Mouse (Mus musculus) intestine, postnatal 0 days (tissue): ENCODE results near the gene Ccdc58. TPM values are rescaled to one million over a fixed set of nuclear protein-coding genes. Genes with fewer than 3 reads are reported as not detected.
"Not testable (repeated sequence)": the region's sequence is repeated elsewhere in the genome, so short reads cannot be mapped to it uniquely, and the experiment has no call there.

Source experiments
- ATAC-seq: fragments of 200-750 bp; cut with Nextera tagmentation; 2 replicates; pipeline ENCODE4 v1.8.0; 2017; ENCODE audit warnings: mild to moderate bottlenecking, moderate TSS enrichment, moderate library complexity
- H3K27ac ChIP-seq: fragments of 300-500 bp; sonication (generic); 2 replicates; pipeline ENCODE4 v1.5.1; 2014; ENCODE audit warnings: mild to moderate bottlenecking, low read depth, low read length, moderate library complexity
- H3K27me3 ChIP-seq: fragments of 300-500 bp; sonication (generic); replicated peaks from 2 replicates; pipeline ENCODE4 v1.6.1; 2014; ENCODE audit warnings: low read length, mixed read lengths; ENCODE audit not compliant: control insufficient read depth, insufficient read depth
- H3K36me3 ChIP-seq: fragments of 300-500 bp; sonication (generic); 2 replicates; pipeline ENCODE4 v1.6.1; 2014; ENCODE audit warnings: mild to moderate bottlenecking, moderate library complexity; ENCODE audit not compliant: control insufficient read depth, insufficient read depth
- H3K4me1 ChIP-seq: fragments of 300-500 bp; sonication (generic); replicated peaks from 2 replicates; pipeline ENCODE4 v1.6.1; 2014; ENCODE audit warnings: antibody characterized with exemption, low read length, mixed read lengths; ENCODE audit not compliant: control insufficient read depth, insufficient read depth
- H3K4me2 ChIP-seq: fragments of 300-500 bp; sonication (generic); replicated peaks from 2 replicates; pipeline ENCODE4 v1.6.1; 2014; ENCODE audit warnings: low read depth, mild to moderate bottlenecking, moderate library complexity
- H3K4me3 ChIP-seq: fragments of 300-500 bp; sonication (generic); 2 replicates; pipeline ENCODE4 v1.5.1; 2014; ENCODE audit warnings: low read depth, low read length
- H3K9ac ChIP-seq: fragments of 300-500 bp; sonication (generic); 2 replicates; pipeline ENCODE4 v1.6.1; 2014; ENCODE audit warnings: mild to moderate bottlenecking, low read depth, low read length
- H3K9me3 ChIP-seq: fragments of 300-500 bp; sonication (generic); 2 replicates; pipeline ENCODE4 v1.6.1; 2016; ENCODE audit warnings: mixed run types; ENCODE audit not compliant: control insufficient read depth
- CTCF ChIP-seq: sonication (generic); IDR thresholded peaks from 2 replicates; pipeline ENCODE4 v1.5.1; 2016; ENCODE audit warnings: low read depth, mild to moderate bottlenecking, control low read depth, antibody characterized with exemption, moderate library complexity
- WGBS: fragments of 180-500 bp; shearing (Covaris S2); extraction: QIAGEN DNeasy Blood & Tissue Kit; methylation state at CpG from one replicate; pipeline ENCODE4 v1.1.7; 2014; 5-methylcytosine and 5-hydroxymethylcytosine counted together
- polyA plus RNA-seq: library from polyadenylated mRNA; unstranded; fragments of >200 nt; fragmentation: Nextera tagmentation; extraction: Ambion mirVana; gene quantifications from 2 replicates; pipeline ENCODE4 v1.2.1, GENCODE M21; 2015

Gene Ccdc58
- polyA plus RNA-seq, 1 experiment from 2014 or later, result 64.6 TPM

GRCm38 (mm10) chr16:36090785-36091509, 19.5 kb downstream of the Ccdc58 start:
- no peaks in the 10 kb centered on the region for H3K36me3 ChIP-seq
- 82% methylated on average over 11 of the region's 11 CpGs for WGBS
- no peak overlapping the region for H3K4me3 ChIP-seq
- H3K9me3 ChIP-seq, result no peaks in the 10 kb centered on the region
- no peaks in the 10 kb centered on the region for H3K27me3 ChIP-seq
- peak overlapping the region; percentile 1; the same call in 1 of the 2 replicates for H3K4me2 ChIP-seq
- peak overlapping the region; percentile 65 for H3K27ac ChIP-seq
- no peaks in the 10 kb centered on the region for H3K4me1 ChIP-seq
- no peak for ATAC-seq
- no peak for TF ChIP-seq CTCF
- no peak overlapping the region for H3K9ac ChIP-seq

GRCm38 (mm10) chr16:36094079-36094478, 22.6 kb downstream of the Ccdc58 start:
- H3K27ac ChIP-seq, result no peak overlapping the region
- no peaks in the 10 kb centered on the region for H3K27me3 ChIP-seq
- H3K4me3 ChIP-seq, result no peak overlapping the region
- H3K4me1 ChIP-seq, result no peaks in the 10 kb centered on the region
- no peaks in the 10 kb centered on the region for H3K36me3 ChIP-seq
- H3K9ac ChIP-seq, result no peak overlapping the region
- no peak overlapping the region for H3K4me2 ChIP-seq
- no peaks in the 10 kb centered on the region for H3K9me3 ChIP-seq
- no peak for ATAC-seq
- WGBS, result 89% methylated on average over 3 of the region's 3 CpGs
- TF ChIP-seq CTCF, result no peak

- H3K36me3 ChIP-seq, H3K27ac ChIP-seq, H3K4me2 ChIP-seq, H3K27me3 ChIP-seq, ATAC-seq, H3K9me3 ChIP-seq, H3K4me1 ChIP-seq, H3K9ac ChIP-seq, H3K4me3 ChIP-seq: not testable (repeated sequence)
- 88% methylated on average over 12 of the region's 12 CpGs for WGBS
Observed at GRCm38 (mm10) chr16:36097813-36098499, 26.5 kb downstream of the Ccdc58 start.

GRCm38 (mm10) chr16:36101526-36101925, 30.0 kb downstream of the Ccdc58 start:
- TF ChIP-seq CTCF, result no peak
- no peaks in the 10 kb centered on the region for H3K36me3 ChIP-seq
- H3K4me3 ChIP-seq, result no peak overlapping the region
- no peaks in the 10 kb centered on the region for H3K4me1 ChIP-seq
- no peak for ATAC-seq
- H3K4me2 ChIP-seq, result no peak overlapping the region
- no peak overlapping the region for H3K9ac ChIP-seq
- WGBS, result 81% methylated on average over 1 of the region's 1 CpGs
- 0 out of 2 replicates have a peak, but pooled peaks cover 8% of the 10 kb centered on the region for H3K9me3 ChIP-seq
- no peaks in the 10 kb centered on the region for H3K27me3 ChIP-seq
- H3K27ac ChIP-seq, result no peak overlapping the region

- no peak for ATAC-seq
- H3K9me3 ChIP-seq, result 0 out of 2 replicates have a peak, but pooled peaks cover 8% of the 10 kb centered on the region
- no peak overlapping the region for H3K27ac ChIP-seq
- no peaks in the 10 kb centered on the region for H3K27me3 ChIP-seq
- TF ChIP-seq CTCF, result no peak
- WGBS, result 82% methylated on average over 1 of the region's 1 CpGs
- H3K4me2 ChIP-seq, result no peak overlapping the region
- no peak overlapping the region for H3K4me3 ChIP-seq
- no peaks in the 10 kb centered on the region for H3K36me3 ChIP-seq
- H3K4me1 ChIP-seq, result no peaks in the 10 kb centered on the region
- H3K9ac ChIP-seq, result no peak overlapping the region
Observed at GRCm38 (mm10) chr16:36102211-36102610, 30.7 kb downstream of the Ccdc58 start.

- ATAC-seq, H3K9me3 ChIP-seq, H3K4me3 ChIP-seq, H3K27ac ChIP-seq, H3K4me2 ChIP-seq, H3K36me3 ChIP-seq, H3K4me1 ChIP-seq, H3K9ac ChIP-seq, H3K27me3 ChIP-seq: not testable (repeated sequence)
Observed at GRCm38 (mm10) chr16:36111486-36111885, 40.0 kb downstream of the Ccdc58 start.

GRCm38 (mm10) chr16:36115751-36116150, 44.3 kb downstream of the Ccdc58 start:
- H3K9ac ChIP-seq, H3K4me1 ChIP-seq, H3K27ac ChIP-seq, H3K4me2 ChIP-seq, H3K27me3 ChIP-seq, H3K4me3 ChIP-seq, ATAC-seq, H3K9me3 ChIP-seq, H3K36me3 ChIP-seq: not testable (repeated sequence)
- WGBS, result 91% methylated on average over 6 of the region's 6 CpGs
